ENCODE assay signal across 8 mouse cellular contexts in genomic region chr11:115779038-115779571, GRCm38 (mm10). TPM values are rescaled to one million over a fixed set of nuclear protein-coding genes. Genes with fewer than 3 reads are reported as not detected.
DNase-seq lines count a peak whose midpoint lies in the region; ATAC-seq and TF ChIP-seq lines count a peak whose summit lies in the region.

No protein-coding gene starts in this region.

- peak; percentile 32 for ATAC-seq in frontal cortex, adult (ENCODE audit: low TSS enrichment)
- peak; percentile 87 for ATAC-seq in erythroid progenitor cell, adult 5-6 weeks (replicated peaks; ENCODE audit: low FRiP score, poor library complexity, severe bottlenecking)
- ATAC-seq in heart, embryonic 14.5 days (ENCODE audit: insufficient number of reproducible peaks, insufficient read depth, low FRiP score, low read depth), result peak; percentile 91
- peak; percentile 86 for ATAC-seq in kidney, postnatal 0 days (replicated peaks; ENCODE audit: low FRiP score, low read depth)
- ATAC-seq in liver, embryonic 14.5 days (ENCODE audit: insufficient read depth), result peak; percentile 94
- ATAC-seq in neural tube, embryonic 13.5 days (ENCODE audit: low read depth), result peak; percentile 80

- H3K36me3 ChIP-seq in heart, embryonic 14.5 days (ENCODE audit: control insufficient read depth, insufficient read depth, low read length), result peaks cover 17% of the 10 kb centered on the region
- no peaks in the 10 kb centered on the region for H3K36me3 ChIP-seq in kidney, postnatal 0 days (ENCODE audit: insufficient read depth, low read length)
- no peaks in the 10 kb centered on the region for H3K36me3 ChIP-seq in liver, embryonic 14.5 days (replicated peaks; ENCODE audit: control insufficient read depth, insufficient read depth, low read depth)
- no peaks in the 10 kb centered on the region for H3K36me3 ChIP-seq in neural tube, embryonic 13.5 days

- DNase-seq in frontal cortex, postnatal 25 days (ENCODE audit: low spot score in 2 of 2), result no peak
- DNase-seq in kidney, postnatal 0 days (ENCODE audit: low spot score), result peak; percentile 94
- DNase-seq in liver, embryonic 14.5 days (ENCODE audit: low read depth in 3 of 3, low spot score in 3 of 3), result peak; percentile 70 to 73 (median 71)
- peak; percentile 75 for DNase-seq in testis, postnatal 14 days (ENCODE audit: low spot score)

- peak overlapping the region; percentile 97 for H3K27ac ChIP-seq in heart, embryonic 14.5 days (replicated peaks in 1 of 2; ENCODE audit: control insufficient read depth in 1 of 2, insufficient read depth in 1 of 2, low read depth in 2 of 2, low read length in 2 of 2)
- H3K27ac ChIP-seq in kidney, postnatal 0 days, result peak overlapping the region; percentile 89
- peak overlapping the region; percentile 91 for H3K27ac ChIP-seq in liver, embryonic 14.5 days
- peak overlapping the region; percentile 92 for H3K27ac ChIP-seq in neural tube, embryonic 13.5 days (replicated peaks)

- peak overlapping the region; percentile 59 for H3K9ac ChIP-seq in heart, embryonic 14.5 days (ENCODE audit: low read length)
- H3K9ac ChIP-seq in kidney, postnatal 0 days (ENCODE audit: low read depth, low read length), result no peak overlapping the region
- peak overlapping the region; percentile 69 for H3K9ac ChIP-seq in liver, embryonic 14.5 days (replicated peaks)
- H3K9ac ChIP-seq in neural tube, embryonic 13.5 days, result peak overlapping the region; percentile 9; the same call in 1 of the 2 replicates

- H3K4me1 ChIP-seq in heart, embryonic 14.5 days (ENCODE audit: control insufficient read depth in 2 of 2, insufficient read depth in 2 of 2, low read length in 2 of 2), result peaks cover 52 to 70% of the 10 kb centered on the region in 2 experiments
- H3K4me1 ChIP-seq in kidney, postnatal 0 days (replicated peaks; ENCODE audit: insufficient read depth, low read length), result peaks cover 58% of the 10 kb centered on the region
- H3K4me1 ChIP-seq in liver, embryonic 14.5 days (replicated peaks; ENCODE audit: control insufficient read depth in 2 of 2, insufficient read depth in 2 of 2, low read length in 1 of 2), result peaks cover 29 to 35% of the 10 kb centered on the region in 2 experiments
- H3K4me1 ChIP-seq in neural tube, embryonic 13.5 days (replicated peaks), result peaks cover 83% of the 10 kb centered on the region

- no peaks in the 10 kb centered on the region for H3K27me3 ChIP-seq in heart, embryonic 14.5 days (ENCODE audit: control insufficient read depth, insufficient read depth, low read length)
- H3K27me3 ChIP-seq in kidney, postnatal 0 days (ENCODE audit: insufficient read depth, low read length), result no peaks in the 10 kb centered on the region
- H3K27me3 ChIP-seq in liver, embryonic 14.5 days (ENCODE audit: control insufficient read depth, insufficient read depth, low read length), result no peaks in the 10 kb centered on the region
- no peaks in the 10 kb centered on the region for H3K27me3 ChIP-seq in neural tube, embryonic 13.5 days

- WGBS in heart, embryonic 14.5 days, result 2% methylated on average over 9 of the region's 9 CpGs
- WGBS in kidney, postnatal 0 days, result 3% methylated on average over 9 of the region's 9 CpGs
- under 1% methylated on average over 9 of the region's 9 CpGs for WGBS in liver, embryonic 14.5 days (ENCODE audit: insufficient replicate concordance)
- WGBS in neural tube, embryonic 13.5 days, result 9% methylated on average over 9 of the region's 9 CpGs

- H3K9me3 ChIP-seq in heart, embryonic 14.5 days (ENCODE audit: control insufficient read depth, low read length), result no peaks in the 10 kb centered on the region
- H3K9me3 ChIP-seq in kidney, postnatal 0 days (replicated peaks; ENCODE audit: low read length), result no peaks in the 10 kb centered on the region
- no peaks in the 10 kb centered on the region for H3K9me3 ChIP-seq in liver, embryonic 14.5 days (ENCODE audit: control insufficient read depth, low read length)
- no peaks in the 10 kb centered on the region for H3K9me3 ChIP-seq in neural tube, embryonic 13.5 days

- peak overlapping the region; percentile 8 to 12; a peak in 1 of 4 replicates for H3K4me3 ChIP-seq in heart, embryonic 14.5 days (ENCODE audit: control insufficient read depth in 1 of 2, insufficient read depth in 1 of 2, low read depth in 1 of 2, low read length in 2 of 2)
- no peak overlapping the region for H3K4me3 ChIP-seq in kidney, postnatal 0 days (replicated peaks; ENCODE audit: low read depth, low read length)
- peak overlapping the region; percentile 30 to 41 for H3K4me3 ChIP-seq in liver, embryonic 14.5 days (ENCODE audit: insufficient read depth in 1 of 2, low read depth in 2 of 2, low read length in 2 of 2)
- no peak overlapping the region for H3K4me3 ChIP-seq in neural tube, embryonic 13.5 days

- no peak for TF ChIP-seq CTCF in kidney, postnatal 0 days (IDR thresholded peaks at IDR 0.05; ENCODE audit: low read depth)
- peak; percentile 9; the same call in 1 of the 2 replicates for TF ChIP-seq CTCF in liver, embryonic 14.5 days (IDR thresholded peaks at IDR 0.05; ENCODE audit: low read depth)

- peak; percentile 66 for TF ChIP-seq EP300 in liver, embryonic 14.5 days (IDR thresholded peaks at IDR 0.05; ENCODE audit: low read depth)

- peak overlapping the region; percentile 56 for H3K4me2 ChIP-seq in heart, embryonic 14.5 days (ENCODE audit: low read length)
- H3K4me2 ChIP-seq in kidney, postnatal 0 days (ENCODE audit: low read length), result no peak overlapping the region
- H3K4me2 ChIP-seq in liver, embryonic 14.5 days (ENCODE audit: low read depth), result peak overlapping the region; percentile 75
- H3K4me2 ChIP-seq in neural tube, embryonic 13.5 days, result peak overlapping the region; percentile 56

RNA-seq across cellular contexts. Expression of gene Tmem94, which starts 13.9 kb away (rescaled TPM):
- 32.1 and 36.9 TPM in 2 replicates for total RNA-seq in erythroid progenitor cell, adult 5-6 weeks (2015; ENCODE audit: low replicate concordance)
- total RNA-seq in erythroid progenitor cell, adult 5-6 weeks (2017; ENCODE audit: low replicate concordance), result 35.2 and 35.3 TPM in 2 replicates
- 27.1 and 28.7 TPM in 2 replicates for polyA plus RNA-seq in heart, embryonic 14.5 days (2014; fragmentation: Nextera tagmentation; extraction: Ambion mirVana)
- 19.6 TPM in 2 replicates for polyA plus RNA-seq in kidney, postnatal 0 days (2015; fragmentation: Nextera tagmentation; extraction: Ambion mirVana)
- polyA plus RNA-seq in liver, embryonic 14.5 days (2012; rRNA removed), result 11.0 and 13.8 TPM in 2 replicates
- polyA plus RNA-seq in liver, embryonic 14.5 days (2014; fragmentation: Nextera tagmentation; extraction: Ambion mirVana), result 3.7 and 6.1 TPM in 2 replicates
- polyA plus RNA-seq in neural tube, embryonic 13.5 days (2015; fragmentation: Nextera tagmentation; extraction: Ambion mirVana), result 25.4 and 25.8 TPM in 2 replicates

RNA-seq across cellular contexts. Expression of gene Caskin2, which starts 34.3 kb away (rescaled TPM):
- total RNA-seq in erythroid progenitor cell, adult 5-6 weeks (2015; ENCODE audit: low replicate concordance), result 6.7 and 13.0 TPM in 2 replicates
- 5.6 and 6.0 TPM in 2 replicates for total RNA-seq in erythroid progenitor cell, adult 5-6 weeks (2017; ENCODE audit: low replicate concordance)
- 21.0 and 21.1 TPM in 2 replicates for polyA plus RNA-seq in heart, embryonic 14.5 days (2014; fragmentation: Nextera tagmentation; extraction: Ambion mirVana)
- polyA plus RNA-seq in kidney, postnatal 0 days (2015; fragmentation: Nextera tagmentation; extraction: Ambion mirVana), result 14.2 and 14.4 TPM in 2 replicates
- polyA plus RNA-seq in liver, embryonic 14.5 days (2012; rRNA removed), result 7.1 and 7.8 TPM in 2 replicates
- 4.9 and 6.1 TPM in 2 replicates for polyA plus RNA-seq in liver, embryonic 14.5 days (2014; fragmentation: Nextera tagmentation; extraction: Ambion mirVana)
- polyA plus RNA-seq in neural tube, embryonic 13.5 days (2015; fragmentation: Nextera tagmentation; extraction: Ambion mirVana), result 13.8 and 15.2 TPM in 2 replicates

RNA-seq across cellular contexts. Expression of gene Tsen54, which starts 35.4 kb away (rescaled TPM):
- total RNA-seq in erythroid progenitor cell, adult 5-6 weeks (2015; ENCODE audit: low replicate concordance), result 4.0 and 12.6 TPM in 2 replicates
- 3.6 and 4.3 TPM in 2 replicates for total RNA-seq in erythroid progenitor cell, adult 5-6 weeks (2017; ENCODE audit: low replicate concordance)
- polyA plus RNA-seq in heart, embryonic 14.5 days (2014; fragmentation: Nextera tagmentation; extraction: Ambion mirVana), result 18.9 and 24.2 TPM in 2 replicates
- polyA plus RNA-seq in kidney, postnatal 0 days (2015; fragmentation: Nextera tagmentation; extraction: Ambion mirVana), result 34.7 and 36.2 TPM in 2 replicates
- polyA plus RNA-seq in liver, embryonic 14.5 days (2012; rRNA removed), result 12.4 and 12.9 TPM in 2 replicates
- 9.7 and 12.4 TPM in 2 replicates for polyA plus RNA-seq in liver, embryonic 14.5 days (2014; fragmentation: Nextera tagmentation; extraction: Ambion mirVana)
- 22.7 and 23.4 TPM in 2 replicates for polyA plus RNA-seq in neural tube, embryonic 13.5 days (2015; fragmentation: Nextera tagmentation; extraction: Ambion mirVana)

RNA-seq across cellular contexts. Expression of gene Llgl2, which starts 44.7 kb away (rescaled TPM):
- 1.7 TPM in 1 of 2 replicates, not detected in the other for total RNA-seq in erythroid progenitor cell, adult 5-6 weeks (2015; ENCODE audit: low replicate concordance)
- 0.26 and 1.8 TPM in 2 replicates for total RNA-seq in erythroid progenitor cell, adult 5-6 weeks (2017; ENCODE audit: low replicate concordance)
- 14.5 and 15.5 TPM in 2 replicates for polyA plus RNA-seq in heart, embryonic 14.5 days (2014; fragmentation: Nextera tagmentation; extraction: Ambion mirVana)
- 54.5 and 61.2 TPM in 2 replicates for polyA plus RNA-seq in kidney, postnatal 0 days (2015; fragmentation: Nextera tagmentation; extraction: Ambion mirVana)
- 9.4 and 10.5 TPM in 2 replicates for polyA plus RNA-seq in liver, embryonic 14.5 days (2012; rRNA removed)
- polyA plus RNA-seq in liver, embryonic 14.5 days (2014; fragmentation: Nextera tagmentation; extraction: Ambion mirVana), result 7.5 and 9.3 TPM in 2 replicates
- 1.4 and 1.8 TPM in 2 replicates for polyA plus RNA-seq in neural tube, embryonic 13.5 days (2015; fragmentation: Nextera tagmentation; extraction: Ambion mirVana)

Comparison
In these comparisons a context has a peak if more than half of its experiments do, and no peak if none do; other contexts are left out.
1. ATAC-seq: peak in every context shown above with its lines; median percentile 94 in liver, embryonic 14.5 days; 91 in heart, embryonic 14.5 days; 87 in erythroid progenitor cell, adult 5-6 weeks; 86 in kidney, postnatal 0 days; 80 in neural tube, embryonic 13.5 days; 32 in frontal cortex, adult.
2. DNase-seq: peak in kidney, postnatal 0 days (single experiment), liver, embryonic 14.5 days (3 of 3) and testis, postnatal 14 days (single experiment); none in frontal cortex, postnatal 25 days (0 of 2).
3. H3K4me3 ChIP-seq: peak in heart, embryonic 14.5 days (2 of 2) and liver, embryonic 14.5 days (2 of 2); none in kidney, postnatal 0 days (single experiment) and neural tube, embryonic 13.5 days (single experiment).
4. Peak in every context shown above with its lines, with median percentiles within 50 percentile points of each other: H3K27ac ChIP-seq.